Mouse (Mus musculus): ENCODE data around the gene Agmo. TPM values are rescaled to one million over a fixed set of nuclear protein-coding genes. Genes with fewer than 3 reads are reported as not detected.

Gene Agmo
- 0.34 and 0.37 TPM in 2 replicates for polyA plus RNA-seq (2016; fragmentation: Nextera tagmentation; extraction: Ambion mirVana)

DNA sequence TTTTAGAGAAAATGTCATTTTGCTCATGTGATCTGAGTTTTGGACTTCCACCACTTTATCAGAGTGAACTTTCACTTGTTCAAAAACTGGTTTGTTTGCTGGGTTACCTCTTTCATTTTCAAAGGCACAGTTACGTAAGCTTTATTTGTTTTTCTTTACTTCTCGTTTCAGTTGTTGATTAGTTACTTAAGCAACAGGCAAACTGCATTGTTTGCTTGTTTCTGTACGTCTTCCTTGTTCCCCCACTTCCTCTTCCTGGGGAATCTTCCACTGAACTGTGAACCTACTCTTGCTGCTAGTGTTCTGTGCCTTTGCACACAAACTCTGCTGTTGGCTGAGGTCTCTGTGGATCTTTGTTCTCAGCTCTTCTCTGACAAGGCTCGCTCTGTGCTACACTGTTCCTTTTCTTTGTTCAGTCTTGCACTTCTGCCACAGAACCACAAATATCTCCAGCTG lies at the start of gene Agmo:
TSS of gene Agmo (plus strand) at position 76 of the 456 bp plus-strand sequence.
- no peak for ATAC-seq (ENCODE audit: insufficient number of reproducible peaks, insufficient read depth, low FRiP score, low TSS enrichment)
- Histone ChIP-seq H3K36me3 (no peaks in the 10 kb centered on the region), H3K27ac (no peak within 1 kb of the TSS), H3K27me3 (no peaks in the 10 kb centered on the region), H3K9ac (no peak within 1 kb of the TSS), H3K4me2 (replicated peaks) (no peak within 1 kb of the TSS), H3K4me1 (no peaks in the 10 kb centered on the region), H3K4me3 (no peak within 1 kb of the TSS), H3K9me3 (no peaks in the 10 kb centered on the region)
- WGBS: 45% methylated on average over 4 of the region's 4 CpGs

DNA sequence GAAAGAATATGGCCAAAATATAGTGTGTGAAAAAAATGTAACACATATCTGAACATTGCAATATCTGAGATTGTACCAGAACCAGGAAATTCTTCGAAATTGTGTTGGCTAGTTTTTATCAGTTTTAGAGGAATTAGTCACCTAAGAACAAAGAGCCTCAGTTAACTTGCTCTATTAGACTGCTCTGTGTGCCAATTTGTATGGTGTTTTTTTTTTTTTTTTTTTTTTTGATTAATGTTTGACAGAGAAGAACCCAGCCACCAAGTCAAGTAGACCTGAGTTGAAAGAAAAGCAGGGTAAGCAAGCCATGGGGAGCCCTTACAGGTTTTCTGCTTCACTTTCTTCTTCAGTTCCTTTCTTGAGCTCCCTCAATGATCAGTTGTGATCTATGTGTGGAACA lies 10.3 kb upstream of the Agmo start:
- 82% methylated on average over 1 of the region's 1 CpGs for WGBS
- H3K9me3 ChIP-seq: no peaks in the 10 kb centered on the region
- ATAC-seq (ENCODE audit: insufficient number of reproducible peaks, insufficient read depth, low FRiP score, low TSS enrichment): no peak

DNA sequence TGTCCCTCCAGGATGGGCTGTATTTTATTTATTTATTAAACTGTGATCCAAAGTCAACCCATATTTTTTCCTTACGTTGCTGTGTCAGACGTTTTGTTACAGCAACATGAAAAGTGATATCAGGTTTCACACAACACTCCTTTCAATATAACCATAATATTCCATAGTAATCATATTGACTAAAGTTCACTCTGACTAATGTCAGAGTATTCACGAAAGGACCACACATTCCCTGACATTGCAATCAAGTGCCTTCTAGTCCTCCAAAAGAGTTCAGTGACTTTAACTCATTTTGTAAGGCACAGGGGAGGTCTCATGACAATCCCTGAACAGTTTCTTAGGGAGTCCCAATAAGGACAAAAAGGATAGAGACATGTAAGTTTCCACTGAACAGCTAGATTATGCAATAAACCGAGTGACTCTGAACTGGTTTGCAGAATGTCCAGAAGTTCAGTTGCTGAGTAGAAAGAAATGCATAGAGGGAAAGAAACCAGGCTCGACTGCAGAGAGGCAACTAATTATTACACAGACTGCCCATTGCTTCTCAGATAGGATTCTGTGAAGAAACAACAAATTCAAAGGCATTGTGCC lies 371 bp upstream of the Agmo start:
- H3K27ac ChIP-seq: no peak overlapping the region
- H3K9ac ChIP-seq: no peak overlapping the region
- H3K4me3 ChIP-seq: no peak overlapping the region
- no peak overlapping the region for H3K4me2 ChIP-seq (replicated peaks)
- ATAC-seq (ENCODE audit: insufficient number of reproducible peaks, insufficient read depth, low FRiP score, low TSS enrichment): no peak
- H3K9me3 ChIP-seq: no peaks in the 10 kb centered on the region
- H3K36me3 ChIP-seq: no peaks in the 10 kb centered on the region
- no peaks in the 10 kb centered on the region for H3K27me3 ChIP-seq
- no peaks in the 10 kb centered on the region for H3K4me1 ChIP-seq
- 64% methylated on average over 5 of the region's 5 CpGs for WGBS

More for the DNA sequence above, 10.3 kb upstream of the Agmo start:
- H3K27me3 ChIP-seq: no peaks in the 10 kb centered on the region
- no peak overlapping the region for H3K27ac ChIP-seq
- H3K4me3 ChIP-seq: no peak overlapping the region
- H3K36me3 ChIP-seq: no peaks in the 10 kb centered on the region
- no peak overlapping the region for H3K4me2 ChIP-seq (replicated peaks)
- H3K4me1 ChIP-seq: no peaks in the 10 kb centered on the region
- no peak overlapping the region for H3K9ac ChIP-seq

DNA sequence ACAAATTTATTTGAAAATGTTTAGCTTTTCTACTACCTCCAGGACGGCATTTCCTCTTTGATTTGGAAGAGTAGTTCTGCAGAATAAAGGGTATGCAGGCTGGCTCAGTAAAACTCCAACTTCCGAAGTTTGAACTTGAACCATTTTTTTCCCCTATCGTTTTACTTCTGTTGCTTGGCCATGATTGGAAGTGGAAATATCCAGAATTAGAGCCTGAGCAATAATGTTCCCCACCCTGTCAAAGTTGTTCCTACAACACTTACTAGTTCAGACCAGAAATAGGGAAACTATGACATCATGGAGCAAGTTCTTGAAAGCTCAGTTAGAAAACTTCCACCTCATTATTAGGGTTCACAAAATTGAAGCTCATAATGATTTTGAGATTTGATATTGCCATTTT lies 1.0 kb downstream of the Agmo start:
- ATAC-seq (ENCODE audit: insufficient number of reproducible peaks, insufficient read depth, low FRiP score, low TSS enrichment): no peak
- Histone ChIP-seq H3K4me1 (no peaks in the 10 kb centered on the region), H3K27me3 (no peaks in the 10 kb centered on the region), H3K9me3 (no peaks in the 10 kb centered on the region), H3K9ac (no peak overlapping the region), H3K4me2 (replicated peaks) (no peak overlapping the region), H3K4me3 (no peak overlapping the region), H3K36me3 (no peaks in the 10 kb centered on the region), H3K27ac (no peak overlapping the region)
- 82% methylated on average over 3 of the region's 3 CpGs for WGBS

DNA sequence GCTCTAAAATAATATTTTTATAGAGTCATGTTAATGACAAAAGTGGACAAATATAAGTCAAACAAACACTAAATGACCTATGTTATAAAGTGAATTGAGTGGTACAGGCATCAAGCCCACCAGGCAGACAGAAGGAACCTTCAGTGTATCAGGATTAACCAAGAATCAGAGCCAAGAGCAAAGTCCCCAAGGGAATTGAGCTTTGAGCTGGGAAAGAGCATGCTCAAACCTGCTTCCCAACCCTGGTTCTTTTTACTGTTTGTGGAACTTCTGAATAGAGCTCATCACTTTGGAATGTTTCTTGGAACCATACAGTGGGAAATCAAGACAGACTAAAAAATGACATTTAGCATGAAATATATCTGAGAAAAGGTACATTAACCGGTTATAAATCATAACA lies 3.4 kb downstream of the Agmo start:
- WGBS: 90% methylated on average over 1 of the region's 1 CpGs
- ATAC-seq (ENCODE audit: insufficient number of reproducible peaks, insufficient read depth, low FRiP score, low TSS enrichment): no peak
- Histone ChIP-seq H3K4me1 (no peaks in the 10 kb centered on the region), H3K4me2 (replicated peaks) (no peak overlapping the region), H3K9me3 (no peaks in the 10 kb centered on the region), H3K9ac (no peak overlapping the region), H3K36me3 (no peaks in the 10 kb centered on the region), H3K27ac (no peak overlapping the region), H3K4me3 (no peak overlapping the region), H3K27me3 (no peaks in the 10 kb centered on the region)

DNA sequence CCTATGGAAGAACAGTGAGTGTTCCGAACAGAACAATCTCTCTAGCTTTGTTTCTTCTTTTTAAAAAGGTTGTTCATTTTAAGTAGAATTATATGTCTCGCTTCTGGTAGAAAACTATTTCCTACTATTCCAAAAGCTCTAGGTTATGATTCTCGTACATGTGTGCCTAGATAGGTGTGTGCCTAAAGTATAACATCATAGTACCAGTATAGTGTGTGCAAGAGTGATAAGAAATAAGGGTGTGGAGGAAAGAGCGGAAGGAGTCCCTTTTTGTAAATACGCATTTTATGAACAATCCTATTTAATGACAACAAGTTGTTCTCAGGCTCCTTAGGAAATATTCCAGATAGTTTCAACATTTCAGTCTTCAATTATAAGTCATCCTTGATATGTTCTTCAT lies 10.2 kb downstream of the Agmo start:
- Histone ChIP-seq H3K9ac (no peak overlapping the region), H3K36me3 (no peaks in the 10 kb centered on the region), H3K9me3 (no peaks in the 10 kb centered on the region), H3K4me1 (no peaks in the 10 kb centered on the region), H3K27me3 (no peaks in the 10 kb centered on the region), H3K27ac (no peak overlapping the region), H3K4me2 (replicated peaks) (no peak overlapping the region), H3K4me3 (no peak overlapping the region)
- WGBS: 91% methylated on average over 5 of the region's 5 CpGs
- ATAC-seq (ENCODE audit: insufficient number of reproducible peaks, insufficient read depth, low FRiP score, low TSS enrichment): no peak

DNA sequence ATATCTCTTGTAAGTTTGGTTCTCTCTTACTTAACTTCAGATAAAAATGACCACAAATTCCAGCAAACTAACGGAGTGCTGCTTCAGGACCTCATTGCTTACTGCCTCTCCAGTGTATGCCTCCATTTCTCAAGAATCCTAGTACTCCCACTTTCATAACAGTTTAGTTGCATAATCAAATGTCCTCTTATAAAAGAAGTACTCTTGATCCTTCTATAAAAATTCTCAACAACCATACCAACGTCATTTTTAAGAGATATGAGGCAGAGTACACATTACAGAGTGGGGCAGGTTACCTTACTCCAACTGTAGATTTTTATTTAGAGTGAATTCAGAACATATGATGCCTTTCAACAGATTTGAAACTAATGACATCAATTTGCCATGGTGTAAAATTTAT lies 15.7 kb downstream of the Agmo start:
- Histone ChIP-seq H3K4me2 (replicated peaks) (no peak overlapping the region), H3K4me1 (no peaks in the 10 kb centered on the region), H3K9ac (no peak overlapping the region), H3K36me3 (no peaks in the 10 kb centered on the region), H3K27ac (no peak overlapping the region), H3K27me3 (no peaks in the 10 kb centered on the region), H3K9me3 (no peaks in the 10 kb centered on the region), H3K4me3 (no peak overlapping the region)
- no peak for ATAC-seq (ENCODE audit: insufficient number of reproducible peaks, insufficient read depth, low FRiP score, low TSS enrichment)
- WGBS: 72% methylated on average over 2 of the region's 2 CpGs

DNA sequence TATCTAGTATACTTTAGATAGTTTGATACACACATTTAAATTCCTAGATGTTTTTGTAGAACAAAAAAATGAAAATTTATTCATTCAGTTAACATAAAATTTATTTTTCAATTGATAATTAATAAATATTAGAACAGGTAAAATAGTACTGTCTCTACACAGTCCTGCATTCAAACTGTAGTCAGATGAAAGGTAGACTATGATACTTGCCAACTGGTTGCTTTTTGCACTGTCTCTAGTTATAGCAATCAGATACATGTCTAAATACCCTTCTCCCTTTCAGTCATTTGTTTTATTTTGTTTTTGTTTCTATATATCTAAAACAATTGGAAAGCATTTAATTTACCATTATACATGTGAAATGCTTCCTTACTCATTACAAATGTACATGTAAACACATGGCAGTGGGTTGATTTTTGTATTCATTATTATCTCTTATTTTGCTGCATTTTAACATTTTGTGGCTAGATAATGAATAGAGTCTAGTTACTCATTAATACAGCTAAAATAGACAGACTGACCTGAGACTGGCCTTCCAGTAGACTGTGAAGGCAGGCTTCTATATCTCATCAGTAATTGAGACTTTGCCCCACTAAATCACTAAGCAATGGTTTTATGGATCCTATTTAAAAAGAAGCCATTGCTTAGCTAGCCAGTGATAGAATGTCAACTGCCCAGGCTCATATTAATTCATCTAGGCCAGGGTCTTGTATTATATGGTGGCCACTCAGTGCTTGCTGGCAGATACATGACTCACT lies 18.5 kb downstream of the Agmo start:
- no peak overlapping the region for H3K9ac ChIP-seq
- no peak for ATAC-seq (ENCODE audit: insufficient number of reproducible peaks, insufficient read depth, low FRiP score, low TSS enrichment)

DNA sequence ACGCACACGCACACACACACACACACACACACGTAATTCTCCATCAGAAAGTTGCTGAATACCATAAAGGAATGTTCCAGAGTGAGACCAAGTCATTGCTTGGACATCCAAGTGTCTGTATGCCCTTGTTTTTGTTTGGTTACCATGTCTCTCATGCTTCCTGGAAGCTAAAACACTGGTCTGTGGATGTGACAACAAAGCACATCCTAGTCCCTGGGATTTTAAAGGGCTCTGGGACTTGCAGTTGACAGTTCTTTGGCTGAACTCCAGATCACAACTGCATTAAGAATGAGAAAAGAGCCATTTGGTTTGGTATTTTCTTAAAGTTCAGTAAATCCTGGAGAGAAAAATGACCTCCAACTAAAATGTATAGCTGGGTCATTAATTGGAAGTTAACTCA lies 22.2 kb downstream of the Agmo start:
- Histone ChIP-seq H3K27me3 (no peaks in the 10 kb centered on the region), H3K9ac (no peak overlapping the region), H3K4me2 (replicated peaks) (no peak overlapping the region), H3K4me1 (no peaks in the 10 kb centered on the region), H3K9me3 (no peaks in the 10 kb centered on the region), H3K36me3 (no peaks in the 10 kb centered on the region), H3K27ac (no peak overlapping the region), H3K4me3 (no peak overlapping the region)
- whole genome bisulfite sequencing: 88% methylated on average over 3 of the region's 3 CpGs
- no peak for ATAC-seq (ENCODE audit: insufficient number of reproducible peaks, insufficient read depth, low FRiP score, low TSS enrichment)

More for the DNA sequence above, 18.5 kb downstream of the Agmo start:
- no peaks in the 10 kb centered on the region for H3K36me3 ChIP-seq
- no peaks in the 10 kb centered on the region for H3K9me3 ChIP-seq
- no peak overlapping the region for H3K27ac ChIP-seq
- H3K4me2 ChIP-seq (replicated peaks): no peak overlapping the region
- H3K4me1 ChIP-seq: no peaks in the 10 kb centered on the region
- H3K4me3 ChIP-seq: no peak overlapping the region
- no peaks in the 10 kb centered on the region for H3K27me3 ChIP-seq

DNA sequence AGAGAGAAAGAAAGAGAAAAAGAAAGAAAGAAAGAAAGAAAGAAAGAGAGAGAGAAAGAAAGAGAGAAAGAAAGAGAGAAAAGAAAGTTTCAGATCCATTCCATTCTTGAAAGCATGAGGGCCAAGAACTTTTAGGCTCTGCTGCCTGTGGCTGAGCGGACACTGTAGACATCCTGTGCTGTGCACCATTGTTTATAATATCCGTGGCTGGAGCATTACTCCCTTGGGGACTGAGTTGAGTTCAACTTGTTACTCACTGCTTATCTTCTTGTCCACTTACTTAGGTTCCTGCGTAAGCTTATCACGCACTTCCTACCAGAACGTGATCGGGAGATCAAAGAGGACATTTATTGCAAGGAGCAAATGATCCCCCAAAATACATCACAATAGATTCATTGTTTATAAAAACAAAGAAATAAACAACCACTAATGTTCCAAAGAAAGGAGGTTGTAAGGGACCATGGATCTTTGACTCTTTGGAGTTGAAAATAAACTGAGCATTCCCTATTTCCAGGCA lies 27.3 kb downstream of the Agmo start:
- H3K27me3 ChIP-seq: no peaks in the 10 kb centered on the region
- H3K9me3 ChIP-seq: no peaks in the 10 kb centered on the region
- no peak overlapping the region for H3K4me3 ChIP-seq
- no peak overlapping the region for H3K4me2 ChIP-seq (replicated peaks)
- no peak overlapping the region for H3K9ac ChIP-seq
- H3K36me3 ChIP-seq: no peaks in the 10 kb centered on the region
- no peak for ATAC-seq (ENCODE audit: insufficient number of reproducible peaks, insufficient read depth, low FRiP score, low TSS enrichment)
- 58% methylated on average over 6 of the region's 6 CpGs for WGBS
- H3K4me1 ChIP-seq: no peaks in the 10 kb centered on the region
- H3K27ac ChIP-seq: no peak overlapping the region

DNA sequence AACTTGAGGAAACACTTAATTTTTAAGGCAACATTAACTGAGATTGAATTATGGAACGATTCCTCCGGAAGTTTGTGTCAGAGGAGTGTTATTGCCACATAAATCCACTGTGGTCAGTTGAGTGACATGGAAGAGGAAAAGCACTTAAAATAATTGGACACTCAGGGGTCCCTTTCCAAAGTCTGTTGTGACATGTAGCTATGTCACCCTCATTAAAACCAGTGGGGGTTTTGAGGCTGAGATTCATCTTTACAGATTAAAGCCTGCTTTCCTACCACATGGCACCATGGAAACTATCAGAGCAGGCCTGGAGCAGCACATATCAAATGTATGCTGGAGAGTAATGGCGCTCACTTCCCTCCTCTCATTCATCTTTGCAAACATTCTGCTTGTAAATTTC lies 31.2 kb downstream of the Agmo start:
- ATAC-seq (ENCODE audit: insufficient number of reproducible peaks, insufficient read depth, low FRiP score, low TSS enrichment): no peak
- Histone ChIP-seq H3K36me3 (no peaks in the 10 kb centered on the region), H3K9me3 (no peaks in the 10 kb centered on the region), H3K4me1 (no peaks in the 10 kb centered on the region), H3K27ac (no peak overlapping the region), H3K27me3 (no peaks in the 10 kb centered on the region), H3K9ac (no peak overlapping the region), H3K4me2 (replicated peaks) (no peak overlapping the region), H3K4me3 (no peak overlapping the region)
- WGBS: 67% methylated on average over 3 of the region's 3 CpGs

DNA sequence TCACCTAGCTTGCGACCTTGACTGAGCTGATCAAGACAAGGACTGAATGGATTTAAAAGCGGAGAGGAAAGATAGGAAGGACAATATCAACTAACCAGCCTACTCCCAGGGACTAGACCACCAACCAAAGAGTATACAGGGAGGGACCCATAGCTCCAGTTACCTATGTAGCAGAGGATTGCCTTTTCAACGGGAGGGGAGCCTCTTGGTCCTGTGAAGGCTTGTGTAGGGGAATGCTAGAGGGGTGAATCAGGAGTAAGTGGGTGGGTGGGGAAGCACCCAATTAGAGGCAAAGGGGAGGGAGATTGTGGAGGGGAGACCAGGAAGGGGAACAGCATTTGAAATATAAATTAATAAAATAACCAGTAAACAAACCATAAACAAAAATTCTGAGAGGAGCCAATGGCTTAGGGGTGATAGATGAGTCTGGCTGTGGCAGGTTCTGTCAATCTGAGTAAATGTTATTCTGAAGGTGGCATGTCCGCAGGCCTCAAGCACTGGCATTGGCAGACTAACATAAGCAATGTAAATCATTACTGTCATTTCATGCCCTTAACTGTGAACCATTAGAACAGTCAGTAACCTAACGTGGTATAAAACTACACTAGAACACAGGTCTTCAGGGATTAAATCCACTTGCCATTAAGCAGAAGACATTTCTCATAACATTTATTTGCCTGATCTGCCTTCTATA lies 32.7 kb downstream of the Agmo start:
- no peaks in the 10 kb centered on the region for H3K36me3 ChIP-seq
- H3K27me3 ChIP-seq: no peaks in the 10 kb centered on the region
- H3K4me2 ChIP-seq (replicated peaks): no peak overlapping the region
- no peak overlapping the region for H3K27ac ChIP-seq
- no peak overlapping the region for H3K9ac ChIP-seq
- ATAC-seq (ENCODE audit: insufficient number of reproducible peaks, insufficient read depth, low FRiP score, low TSS enrichment): no peak
- no peaks in the 10 kb centered on the region for H3K4me1 ChIP-seq
- WGBS: 76% methylated on average over 5 of the region's 5 CpGs
- H3K9me3 ChIP-seq: no peaks in the 10 kb centered on the region
- H3K4me3 ChIP-seq: no peak overlapping the region

Data from embryonic facial prominence, embryonic 12.5 days (tissue).